Mouse (Mus musculus) liver, embryonic 16.5 days (tissue): ENCODE measurements around the gene Myh9. TPM values are rescaled to one million over a fixed set of nuclear protein-coding genes. Genes with fewer than 3 reads are reported as not detected.

ENCODE experiments used
- ATAC-seq: fragments of 200-750 bp; cut with Nextera tagmentation; 2 replicates; pipeline ENCODE4 v1.8.0; 2017; ENCODE audit warnings: low read depth, mild to moderate bottlenecking, moderate number of reproducible peaks, moderate library complexity
- H3K27ac ChIP-seq: fragments of 300-500 bp; sonication (generic); 2 replicates; pipeline ENCODE4 v1.5.1; 2014; ENCODE audit warnings: mild to moderate bottlenecking, low read length
- H3K27me3 ChIP-seq: fragments of 300-500 bp; sonication (generic); 2 replicates; pipeline ENCODE4 v1.6.1; 2014; ENCODE audit warnings: low read depth, low read length, mixed read lengths; ENCODE audit not compliant: control insufficient read depth, insufficient read depth
- H3K36me3 ChIP-seq: fragments of 300-500 bp; sonication (generic); 2 replicates; pipeline ENCODE4 v1.6.1; 2014; ENCODE audit warnings: mild to moderate bottlenecking; ENCODE audit not compliant: control insufficient read depth, insufficient read depth
- H3K4me1 ChIP-seq: fragments of 300-500 bp; sonication (generic); 2 replicates; pipeline ENCODE4 v1.6.1; 2014; ENCODE audit warnings: low read depth, low read length, mixed read lengths; ENCODE audit not compliant: control insufficient read depth
- H3K4me2 ChIP-seq: fragments of 300-500 bp; sonication (generic); 2 replicates; pipeline ENCODE4 v1.6.1; 2014; ENCODE audit warnings: low read depth, low read length, mixed read lengths
- H3K4me3 ChIP-seq: fragments of 300-500 bp; sonication (generic); 2 replicates; pipeline ENCODE4 v1.5.1; 2014; ENCODE audit warnings: low read depth, mild to moderate bottlenecking, low read length
- H3K9ac ChIP-seq: fragments of 300-500 bp; sonication (generic); 2 replicates; pipeline ENCODE4 v1.6.1; 2014; ENCODE audit warnings: low read depth, low read length
- H3K9me3 ChIP-seq: fragments of 300-500 bp; sonication (generic); replicated peaks from 2 replicates; pipeline ENCODE4 v1.6.1; 2016; ENCODE audit warnings: low read length; ENCODE audit not compliant: control insufficient read depth
- WGBS: fragments of 180-500 bp; shearing (Covaris S2); extraction: QIAGEN DNeasy Blood & Tissue Kit; methylation state at CpG from one replicate; pipeline ENCODE4 v1.1.7; 2014; ENCODE audit not compliant: insufficient replicate concordance; 5-methylcytosine and 5-hydroxymethylcytosine counted together
- polyA plus RNA-seq: library from polyadenylated mRNA; unstranded; fragments of >200 nt; fragmentation: Nextera tagmentation; extraction: Ambion mirVana; gene quantifications from 2 replicates; pipeline ENCODE4 v1.2.1, GENCODE M21; 2015

Myh9 gene
- polyA plus RNA-seq, 1 experiment from 2014 or later, result 21.9 TPM

DNA sequence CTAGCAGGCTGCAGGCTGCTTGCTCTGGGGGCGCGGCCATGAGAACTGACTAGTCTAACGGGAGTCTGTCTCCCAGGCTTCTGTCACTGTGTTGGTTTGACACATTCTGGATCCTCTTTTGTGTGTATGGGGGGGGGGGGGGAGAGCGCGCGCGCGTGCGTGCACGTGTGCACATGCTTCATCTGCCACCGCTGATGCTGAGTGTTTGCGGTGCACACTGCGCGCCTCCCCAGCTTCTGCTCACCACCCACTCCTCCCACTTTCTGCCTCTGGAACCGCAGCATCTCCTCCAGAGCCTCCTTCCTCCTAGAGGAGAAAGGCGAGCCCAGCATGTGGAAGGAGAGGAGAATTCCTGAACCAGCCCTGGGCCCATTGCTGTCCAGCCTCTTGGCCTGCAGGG is 81.9 kb downstream of the Myh9 start:
- Histone ChIP-seq H3K4me2 (no peak overlapping the region), H3K4me1 (peaks cover 19% of the 10 kb centered on the region), H3K9ac (no peak overlapping the region), H3K9me3 (no peaks in the 10 kb centered on the region), H3K27ac (no peak overlapping the region), H3K27me3 (no peaks in the 10 kb centered on the region), H3K36me3 (peaks cover 45% of the 10 kb centered on the region), H3K4me3 (no peak overlapping the region)
- WGBS, result 93% methylated on average over 16 of the region's 16 CpGs
- ATAC-seq, result no peak

DNA sequence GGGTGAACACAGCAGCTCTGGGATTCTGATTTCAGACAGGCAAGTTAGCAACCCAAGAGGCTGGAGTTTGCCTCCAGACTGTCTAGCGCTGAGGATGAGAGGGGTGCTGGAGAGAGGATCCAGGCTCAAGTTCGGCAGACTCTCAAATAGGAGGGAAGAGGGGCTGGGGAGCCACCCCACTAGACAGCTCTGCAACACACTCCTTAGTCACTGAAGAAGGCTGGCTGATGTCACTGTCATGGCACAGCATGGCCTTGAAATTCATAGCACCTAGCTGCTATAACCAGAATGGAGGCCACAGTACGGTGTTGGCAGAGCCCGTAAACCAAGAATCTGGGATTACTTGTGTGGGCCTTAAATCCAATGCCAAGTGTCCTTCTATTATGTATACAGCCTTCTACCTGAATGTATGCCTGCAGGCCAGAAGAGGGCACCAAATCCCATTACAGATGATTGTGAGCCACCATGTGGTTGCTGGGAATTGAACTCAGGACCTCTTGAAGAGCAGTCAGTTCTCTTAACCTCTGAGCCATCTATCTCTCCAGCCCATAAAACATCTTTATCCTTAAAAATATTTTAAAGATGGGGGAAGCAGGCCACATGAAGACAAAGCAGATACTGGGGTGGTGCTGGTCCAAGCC is 84.3 kb downstream of the Myh9 start:
- Histone ChIP-seq H3K27ac (no peak overlapping the region), H3K27me3 (no peaks in the 10 kb centered on the region), H3K4me3 (no peak overlapping the region), H3K36me3 (peaks cover 25% of the 10 kb centered on the region), H3K9me3 (no peaks in the 10 kb centered on the region), H3K4me1 (peaks cover 26% of the 10 kb centered on the region), H3K9ac (no peak overlapping the region), H3K4me2 (no peak overlapping the region)
- ATAC-seq, result no peak
- WGBS, result 73% methylated on average over 4 of the region's 4 CpGs

DNA sequence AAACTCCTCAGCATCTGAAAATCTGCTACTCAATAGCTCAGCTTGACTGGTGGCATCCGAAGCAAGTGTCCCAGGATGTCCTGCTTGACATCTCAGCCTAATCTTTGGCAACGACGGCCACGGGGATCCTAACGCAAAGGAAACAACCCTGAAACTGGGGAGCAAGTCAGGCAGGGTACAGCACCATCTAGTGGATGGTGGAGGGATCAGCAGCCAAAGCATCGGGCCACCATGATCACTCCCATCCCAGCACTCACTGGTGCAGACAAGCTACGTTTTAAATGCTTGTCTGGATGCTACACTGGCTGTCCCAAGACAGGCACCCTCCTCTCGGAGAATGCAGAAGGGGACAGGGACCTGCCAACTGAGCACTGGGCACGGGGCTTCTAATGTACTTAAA is 85.1 kb downstream of the Myh9 start, which contains the start of gene Apol8:
Gene Apol8 (minus strand): TSS at position 156 of the 400 bp plus-strand sequence.
- peak within 1 kb of the TSS; percentile 74 for H3K27ac ChIP-seq
- peak within 1 kb of the TSS; percentile 57 for H3K4me2 ChIP-seq
- 1% methylated on average over 9 of the region's 9 CpGs for WGBS
- no peaks in the 10 kb centered on the region for H3K27me3 ChIP-seq
- no peaks in the 10 kb centered on the region for H3K9me3 ChIP-seq
- peaks cover 31% of the 10 kb centered on the region for H3K4me1 ChIP-seq
- H3K9ac ChIP-seq, result peak within 1 kb of the TSS; percentile 67
- ATAC-seq, result peak; percentile 14; the same call in 1 of the 2 replicates
- H3K4me3 ChIP-seq, result peak within 1 kb of the TSS; percentile 77
- peaks cover 24% of the 10 kb centered on the region for H3K36me3 ChIP-seq

DNA sequence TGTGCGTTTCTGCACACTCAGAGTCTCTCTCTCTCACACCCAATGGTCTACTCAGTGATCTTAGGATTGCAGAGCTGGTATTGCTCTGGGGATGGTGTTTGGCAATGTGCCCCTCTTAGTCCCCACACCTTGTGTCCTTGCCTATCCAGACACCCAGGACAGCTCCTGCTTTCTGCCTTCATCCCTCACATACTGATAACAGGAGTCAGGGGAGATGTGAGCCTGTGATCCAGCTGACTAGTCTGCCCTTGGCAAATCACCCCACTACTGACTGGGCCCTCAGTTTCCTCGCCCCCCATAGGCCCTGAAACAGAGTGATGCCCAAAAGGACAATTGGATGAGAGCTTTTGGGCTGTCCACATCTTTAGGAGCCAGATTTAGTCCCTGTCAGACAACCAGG is 85.9 kb downstream of the Myh9 start:
- H3K9me3 ChIP-seq, result no peaks in the 10 kb centered on the region
- peak overlapping the region; percentile 74 for H3K27ac ChIP-seq
- WGBS, result 52% methylated on average over 2 of the region's 2 CpGs
- H3K4me3 ChIP-seq, result peak overlapping the region; percentile 77
- peaks cover 33% of the 10 kb centered on the region for H3K4me1 ChIP-seq
- ATAC-seq, result peak; percentile 9; the same call in 1 of the 2 replicates
- peaks cover 20% of the 10 kb centered on the region for H3K36me3 ChIP-seq
- peak overlapping the region; percentile 67 for H3K9ac ChIP-seq
- H3K27me3 ChIP-seq, result no peaks in the 10 kb centered on the region
- peak overlapping the region; percentile 57 for H3K4me2 ChIP-seq

DNA sequence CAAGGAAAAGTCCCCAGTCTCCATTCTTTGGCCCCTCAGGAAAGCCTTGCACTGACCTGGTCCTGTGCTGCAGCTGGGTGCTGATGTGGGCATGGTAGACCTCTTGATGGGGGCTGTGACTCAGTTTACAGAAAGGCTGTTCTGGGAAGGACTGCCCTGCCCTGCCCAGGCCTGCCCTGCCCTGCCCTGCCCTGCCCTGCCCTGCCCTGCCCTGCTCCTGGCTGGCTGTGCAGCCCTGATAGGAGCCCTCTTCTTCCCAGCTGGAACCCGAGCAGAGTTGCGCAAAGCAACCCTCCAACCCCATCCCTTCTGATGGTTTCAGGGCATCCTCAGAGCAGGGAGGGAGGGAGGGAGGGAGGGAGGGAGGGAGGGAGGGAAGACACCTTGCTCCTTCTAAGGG is 86.8 kb downstream of the Myh9 start:
- Histone ChIP-seq H3K27me3 (no peaks in the 10 kb centered on the region), H3K27ac (peak overlapping the region; percentile 86), H3K4me1 (peaks cover 33% of the 10 kb centered on the region), H3K9me3 (no peaks in the 10 kb centered on the region), H3K9ac (peak overlapping the region; percentile 79), H3K4me2 (peak overlapping the region; percentile 59), H3K36me3 (peaks cover 23% of the 10 kb centered on the region), H3K4me3 (peak overlapping the region; percentile 77)
- WGBS, result 0% methylated on average over 1 of the region's 2 CpGs
- peak; percentile 98 for ATAC-seq

DNA sequence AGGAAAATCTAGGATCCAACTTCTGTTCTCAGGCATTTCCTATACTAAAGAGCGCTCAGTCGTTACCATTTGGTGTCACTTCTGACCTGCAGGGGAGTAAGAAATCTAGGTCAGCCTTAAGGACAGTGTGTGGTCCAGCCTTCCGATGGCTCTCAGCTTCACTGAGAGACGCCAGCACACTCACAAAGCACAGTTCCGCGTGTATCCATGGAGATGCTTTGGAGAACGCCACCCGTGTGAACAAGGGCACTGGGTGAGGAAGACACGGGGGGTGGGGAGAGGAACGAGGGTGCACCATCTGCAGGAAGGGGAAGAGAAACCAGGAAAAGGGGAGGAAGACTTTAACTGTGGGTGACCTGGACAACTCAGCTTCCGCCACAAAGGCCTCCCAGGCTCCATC is 89.5 kb downstream of the Myh9 start:
- Histone ChIP-seq H3K36me3 (peaks cover 49% of the 10 kb centered on the region), H3K27me3 (no peaks in the 10 kb centered on the region), H3K4me3 (peak overlapping the region; percentile 77), H3K9me3 (0 out of 2 replicates have a peak, but pooled peaks cover 2% of the 10 kb centered on the region), H3K4me2 (peak overlapping the region; percentile 59), H3K27ac (no peak overlapping the region; the same call in 1 of the 2 replicates), H3K4me1 (peaks cover 35% of the 10 kb centered on the region), H3K9ac (peak overlapping the region; percentile 79; the same call in 1 of the 2 replicates)
- 59% methylated on average over 11 of the region's 11 CpGs for WGBS
- no peak for ATAC-seq

DNA sequence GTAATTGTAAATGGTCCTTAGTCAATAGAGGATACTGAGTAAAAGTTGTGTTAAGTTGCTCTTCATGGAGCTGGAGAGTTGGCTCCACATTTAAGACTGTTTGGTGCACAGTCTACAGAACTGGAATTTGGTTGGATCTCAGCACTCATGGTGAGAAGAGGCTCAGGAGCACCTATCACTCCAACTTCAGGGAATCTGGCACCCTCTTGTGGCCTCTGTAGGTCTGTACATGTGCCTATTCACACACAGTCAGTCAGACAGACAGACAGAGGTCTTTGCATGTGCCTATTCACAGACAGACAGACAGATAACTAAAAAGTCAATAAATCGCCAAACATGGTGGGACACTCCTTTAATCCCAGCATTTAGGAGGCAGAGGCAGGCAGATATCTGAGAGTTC is 91.5 kb downstream of the Myh9 start:
- 28% methylated on average over 1 of the region's 1 CpGs for WGBS
- H3K36me3 ChIP-seq, result peaks cover 62% of the 10 kb centered on the region
- peaks cover 18% of the 10 kb centered on the region for H3K4me1 ChIP-seq
- H3K27ac ChIP-seq, result no peak overlapping the region
- H3K4me2 ChIP-seq, result no peak overlapping the region
- H3K9me3 ChIP-seq, result 0 out of 2 replicates have a peak, but pooled peaks cover 2% of the 10 kb centered on the region
- H3K9ac ChIP-seq, result no peak overlapping the region
- no peaks in the 10 kb centered on the region for H3K27me3 ChIP-seq
- no peak overlapping the region for H3K4me3 ChIP-seq
- no peak for ATAC-seq

DNA sequence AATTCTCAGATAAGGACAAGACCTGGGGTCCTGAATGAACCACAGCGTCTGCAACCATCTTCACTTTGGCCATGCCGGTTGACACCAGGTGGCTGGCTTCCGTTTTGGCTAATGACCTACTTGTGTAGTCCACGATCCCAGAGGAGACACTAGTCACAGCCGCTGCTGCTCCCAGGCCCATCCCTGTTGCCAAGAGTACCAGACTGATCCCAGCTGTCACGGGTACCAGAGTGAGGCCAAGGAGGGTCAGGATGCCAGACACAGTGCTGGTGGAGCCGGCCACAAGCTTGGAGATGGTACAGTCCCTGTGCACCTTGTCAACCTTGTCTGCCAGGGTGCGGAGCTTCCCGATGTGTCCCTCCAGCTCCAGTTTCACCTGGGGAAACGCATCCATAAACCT is 92.3 kb downstream of the Myh9 start:
- 86% methylated on average over 10 of the region's 10 CpGs for WGBS
- Histone ChIP-seq H3K4me1 (peaks cover 16% of the 10 kb centered on the region), H3K36me3 (peaks cover 67% of the 10 kb centered on the region), H3K4me3 (no peak overlapping the region), H3K27ac (no peak overlapping the region), H3K9me3 (0 out of 2 replicates have a peak, but pooled peaks cover 2% of the 10 kb centered on the region), H3K27me3 (no peaks in the 10 kb centered on the region), H3K4me2 (no peak overlapping the region), H3K9ac (no peak overlapping the region)
- no peak for ATAC-seq

DNA sequence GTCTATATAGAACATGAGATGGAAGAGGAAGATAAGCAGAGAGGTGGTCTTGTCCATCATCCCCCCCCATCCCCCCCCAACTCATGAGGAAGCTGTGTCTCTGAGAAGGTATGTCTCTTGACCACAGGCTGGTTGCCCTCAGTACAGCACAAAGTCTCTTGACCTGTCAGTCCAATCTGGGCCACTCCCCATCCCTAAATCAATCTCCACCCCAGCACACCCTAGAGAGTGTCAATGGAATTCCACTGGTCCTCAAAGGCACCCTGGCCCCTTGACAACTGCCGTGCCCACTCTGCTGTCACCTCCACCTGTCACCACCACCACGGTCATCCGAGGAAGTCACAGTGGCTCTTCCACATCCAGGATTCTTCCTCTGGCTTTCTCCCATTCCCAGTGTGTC is 93.6 kb downstream of the Myh9 start:
- H3K4me1 ChIP-seq, result peaks cover 16% of the 10 kb centered on the region
- 79% methylated on average over 3 of the region's 3 CpGs for WGBS
- no peak overlapping the region for H3K4me3 ChIP-seq
- H3K27ac ChIP-seq, result no peak overlapping the region
- H3K4me2 ChIP-seq, result no peak overlapping the region
- H3K9me3 ChIP-seq, result 0 out of 2 replicates have a peak, but pooled peaks cover 2% of the 10 kb centered on the region
- H3K36me3 ChIP-seq, result peaks cover 67% of the 10 kb centered on the region
- no peaks in the 10 kb centered on the region for H3K27me3 ChIP-seq
- H3K9ac ChIP-seq, result no peak overlapping the region
- ATAC-seq, result no peak
